Mouse (Mus musculus): ENCODE data around the gene Jaml.

Gene Jaml

GRCm38 (mm10) chr9:45083132-45083531 lies 4.1 kb downstream of the Jaml start:
- no peak for DNase-seq (ENCODE audit: low read depth)

DNA sequence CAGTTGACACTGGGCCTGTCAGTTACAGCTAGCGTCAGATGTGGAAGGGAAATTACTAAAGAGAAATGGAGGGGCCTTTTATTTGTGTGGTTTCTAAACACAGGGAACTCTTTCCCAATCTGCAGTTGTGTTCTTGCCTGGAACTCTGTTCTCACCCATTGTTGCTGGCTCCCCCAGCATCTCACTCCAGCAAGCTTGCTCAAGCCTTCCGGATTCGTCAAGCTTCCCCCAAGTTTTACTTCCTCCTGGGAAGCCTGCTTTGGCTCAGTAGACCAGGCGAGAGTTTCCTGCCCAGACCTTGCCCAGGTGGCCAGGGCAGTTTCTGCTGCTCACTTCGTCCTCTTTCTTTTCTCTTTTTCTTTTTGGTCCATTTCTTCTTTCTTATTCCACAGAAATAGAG lies 5.6 kb downstream of the Jaml start:
- DNase-seq (ENCODE audit: low read depth): no peak

GRCm38 (mm10) chr9:45085741-45086690 lies 7.0 kb downstream of the Jaml start:
- DNase-seq (ENCODE audit: low read depth): no peak

- no peak for DNase-seq (ENCODE audit: low read depth)
These were observed 9.1 kb downstream of the Jaml start for GRCm38 (mm10) chr9:45088040-45088439.

DNA sequence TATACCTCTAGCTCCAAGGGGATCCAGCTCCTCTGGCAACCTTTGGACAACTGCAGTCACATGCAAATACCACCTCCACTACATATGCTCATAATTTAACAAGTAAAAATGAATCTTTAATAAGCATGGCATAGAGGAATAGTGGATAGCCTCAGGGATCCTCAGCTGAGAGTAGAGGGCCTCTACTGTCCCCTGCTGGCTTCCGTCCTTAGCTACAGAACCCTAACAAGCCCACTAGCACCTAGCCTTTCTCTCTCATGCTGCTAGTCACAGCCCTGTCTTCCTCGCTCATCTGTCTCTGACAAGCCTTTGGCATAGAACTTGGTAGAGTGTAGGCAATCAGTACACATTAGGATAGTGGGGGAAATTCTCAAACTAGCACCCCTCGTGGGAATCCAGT lies 11.8 kb downstream of the Jaml start:
- peak; percentile 4 for DNase-seq (ENCODE audit: low read depth)

- peak; percentile 20 for DNase-seq (ENCODE audit: low read depth)
These were observed 13.7 kb downstream of the Jaml start for GRCm38 (mm10) chr9:45092641-45093040.

- DNase-seq (ENCODE audit: low read depth): peak; percentile 50
These were observed 16.4 kb downstream of the Jaml start for GRCm38 (mm10) chr9:45095149-45095937.

DNA sequence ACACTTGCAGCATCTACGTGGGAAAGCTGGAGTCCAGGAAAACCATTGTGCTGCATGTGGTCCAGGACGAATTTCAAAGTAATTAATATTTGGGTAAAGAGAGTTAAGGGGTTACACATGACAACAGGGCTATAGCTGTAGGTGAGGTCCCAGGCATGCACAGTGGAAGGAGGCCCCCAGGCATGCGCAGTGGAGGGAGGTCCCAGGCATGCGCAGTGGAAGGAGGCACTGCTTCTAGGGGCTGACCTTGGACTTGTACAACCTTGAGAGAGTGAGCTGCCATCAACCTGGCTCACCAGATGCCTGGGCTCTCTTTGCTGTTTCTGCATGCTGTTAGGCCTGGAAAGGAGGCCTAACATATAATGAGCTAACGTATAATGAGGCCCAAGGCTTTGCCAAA lies 18.9 kb downstream of the Jaml start:
- no peak for DNase-seq (ENCODE audit: low read depth)

DNA sequence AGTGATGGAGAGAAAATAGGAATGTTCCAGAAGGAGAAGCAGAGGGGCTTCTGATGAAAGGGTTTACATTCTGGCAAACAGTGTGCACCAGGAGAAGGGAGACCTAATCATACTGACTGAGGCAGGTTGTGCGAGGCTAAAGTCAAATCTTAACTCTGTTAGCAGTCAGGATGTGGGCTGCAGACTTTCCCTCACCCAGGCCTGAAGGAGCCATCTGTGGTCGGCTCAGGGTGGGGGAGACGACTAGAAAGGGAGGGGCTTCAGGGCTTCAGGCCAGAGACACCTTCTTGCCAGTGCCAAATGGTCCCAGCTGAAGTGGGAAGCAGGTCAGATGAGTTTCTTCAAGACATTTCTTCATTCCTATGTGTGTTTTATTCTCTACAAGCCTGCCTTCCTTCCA lies 19.4 kb downstream of the Jaml start:
- DNase-seq (ENCODE audit: low read depth): peak; percentile 14

DNA sequence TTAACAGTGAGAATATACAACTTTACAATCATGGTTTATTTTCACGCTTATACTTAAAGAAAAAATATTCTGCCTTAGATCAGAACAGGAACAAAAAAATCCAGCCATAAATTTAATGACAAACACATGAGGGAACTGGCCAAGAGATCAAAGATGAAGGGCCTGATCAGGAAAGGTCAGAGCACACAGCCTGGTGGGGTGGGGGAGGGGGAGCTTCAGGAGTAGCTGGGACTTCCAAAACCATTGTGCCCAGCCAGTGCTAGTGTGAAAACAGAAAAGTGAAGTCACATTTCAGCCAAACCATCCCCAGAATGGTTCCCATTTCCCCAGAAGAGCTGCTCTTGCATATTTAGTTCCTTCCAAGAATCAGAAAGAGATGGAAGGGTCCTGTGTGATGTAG lies 23.5 kb downstream of the Jaml start:
- no peak for DNase-seq (ENCODE audit: low read depth)

- no peak for DNase-seq (ENCODE audit: low read depth)
These were observed 24.4 kb downstream of the Jaml start for GRCm38 (mm10) chr9:45103211-45103979.

- no peak for DNase-seq (ENCODE audit: low read depth)
These were observed 26.8 kb downstream of the Jaml start for GRCm38 (mm10) chr9:45105596-45106374.

DNA sequence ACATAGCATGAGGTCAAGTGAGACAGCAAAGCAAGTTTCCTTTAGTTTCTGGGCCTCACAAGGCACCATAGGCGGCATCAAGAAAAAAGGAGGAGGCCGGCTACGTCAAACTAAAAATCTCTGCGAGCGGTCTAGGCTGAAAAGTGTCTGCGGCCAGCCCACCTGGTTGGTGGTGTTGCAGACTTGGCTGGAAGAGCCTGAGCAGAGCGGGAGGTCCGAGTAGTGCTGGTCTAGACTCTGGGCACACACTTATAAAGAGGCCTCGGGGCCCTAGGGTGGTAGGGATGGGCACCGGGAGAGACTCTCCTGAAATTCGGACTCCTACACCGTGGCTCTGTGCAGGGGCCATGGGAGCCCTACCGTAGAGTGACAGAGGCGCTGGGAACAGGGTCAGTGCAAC lies 36.7 kb downstream of the Jaml start:
- no peak for DNase-seq (ENCODE audit: low read depth)

GRCm38 (mm10) chr9:45116819-45117218 lies 37.8 kb downstream of the Jaml start:
- no peak for DNase-seq (ENCODE audit: low read depth)

GRCm38 (mm10) chr9:45117741-45118431 lies 38.9 kb downstream of the Jaml start, which contains the start of gene Scn2b:
Scn2b (plus strand) TSS chr9:45117782.
- no peak for DNase-seq (ENCODE audit: low read depth)

GRCm38 (mm10) chr9:45118552-45118951 lies 39.6 kb downstream of the Jaml start:
- no peak for DNase-seq (ENCODE audit: low read depth)

GRCm38 (mm10) chr9:45119316-45119953 lies 40.5 kb downstream of the Jaml start:
- DNase-seq (ENCODE audit: low read depth): peak; percentile 24

DNA sequence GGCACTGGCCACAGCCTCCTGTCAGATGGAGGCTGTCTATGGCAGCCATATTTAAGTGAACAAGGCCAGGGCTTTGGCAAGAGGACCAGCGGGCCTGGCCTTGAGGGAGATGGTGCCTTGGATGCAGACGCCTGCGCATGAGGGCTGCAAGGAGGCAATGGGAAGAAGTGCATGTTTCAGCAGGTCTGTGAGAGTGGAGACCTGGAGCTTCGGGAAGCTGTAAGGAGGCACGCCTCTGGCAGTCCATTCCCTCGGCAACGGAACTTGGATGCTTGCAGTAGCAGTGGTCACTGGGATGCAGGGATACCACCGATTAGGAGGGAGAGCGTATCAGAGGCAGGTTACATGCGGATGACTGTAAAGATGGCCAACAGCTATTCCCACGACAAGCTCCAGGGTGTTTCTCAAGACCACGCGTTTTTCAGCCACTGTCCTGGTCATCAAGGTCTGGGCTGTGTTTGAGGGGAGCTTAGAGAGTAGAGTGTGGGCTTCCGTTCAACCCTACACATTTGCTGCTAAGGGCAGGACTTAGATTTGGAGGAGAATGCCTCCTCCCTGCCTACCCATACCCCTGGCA lies 41.1 kb downstream of the Jaml start:
- no peak for DNase-seq (ENCODE audit: low read depth)

DNA sequence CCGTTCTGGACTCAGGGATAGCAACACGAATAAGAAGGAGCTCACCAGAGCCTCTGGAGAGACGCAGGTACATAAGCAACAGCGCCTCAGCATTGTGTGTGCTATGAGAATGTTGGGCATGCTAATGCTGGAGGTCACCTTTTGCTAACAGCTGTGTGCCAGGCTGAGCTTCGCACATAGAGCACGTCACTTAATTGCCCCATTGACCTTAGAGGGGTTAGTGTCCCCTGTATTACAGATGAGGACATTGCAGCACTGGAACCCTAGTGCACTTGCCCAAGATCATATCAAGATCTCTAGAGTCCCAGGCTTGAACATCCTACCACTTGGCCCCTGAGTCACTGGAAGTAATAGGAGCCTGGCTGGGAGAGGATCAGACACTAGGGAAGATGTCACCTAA lies 41.6 kb downstream of the Jaml start:
- DNase-seq (ENCODE audit: low read depth): no peak

DNA sequence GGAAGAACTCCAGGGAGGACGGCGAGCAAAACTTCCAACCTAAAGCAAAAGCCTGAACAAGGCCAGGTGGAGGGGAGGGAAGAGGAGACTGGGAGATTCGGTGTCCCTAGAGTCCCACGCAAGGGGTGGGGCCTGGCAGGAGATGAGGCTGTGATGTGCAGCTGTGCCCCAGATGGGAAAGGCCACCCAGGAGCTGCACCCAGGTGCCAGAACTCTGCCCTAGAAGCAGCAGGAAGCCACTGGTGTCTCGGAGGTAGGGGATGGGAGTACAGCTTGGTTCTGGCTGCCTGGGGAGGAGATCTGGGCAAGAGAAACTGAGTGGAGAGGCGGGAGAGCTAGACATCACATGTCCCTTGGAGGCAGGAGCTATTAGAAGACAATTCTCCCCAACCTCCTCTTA lies 42.0 kb downstream of the Jaml start:
- DNase-seq (ENCODE audit: low read depth): no peak

Measured in 416B (cell line).